Mouse (Mus musculus) T-cell, adult 2 months (primary cell): ENCODE measurements around the gene Ino80e.

Source experiments
- DNase-seq: peaks from one replicate; pipeline ENCODE4 v3.0.0; 2022; ENCODE audit warnings: low spot score

The Ino80e gene

DNA sequence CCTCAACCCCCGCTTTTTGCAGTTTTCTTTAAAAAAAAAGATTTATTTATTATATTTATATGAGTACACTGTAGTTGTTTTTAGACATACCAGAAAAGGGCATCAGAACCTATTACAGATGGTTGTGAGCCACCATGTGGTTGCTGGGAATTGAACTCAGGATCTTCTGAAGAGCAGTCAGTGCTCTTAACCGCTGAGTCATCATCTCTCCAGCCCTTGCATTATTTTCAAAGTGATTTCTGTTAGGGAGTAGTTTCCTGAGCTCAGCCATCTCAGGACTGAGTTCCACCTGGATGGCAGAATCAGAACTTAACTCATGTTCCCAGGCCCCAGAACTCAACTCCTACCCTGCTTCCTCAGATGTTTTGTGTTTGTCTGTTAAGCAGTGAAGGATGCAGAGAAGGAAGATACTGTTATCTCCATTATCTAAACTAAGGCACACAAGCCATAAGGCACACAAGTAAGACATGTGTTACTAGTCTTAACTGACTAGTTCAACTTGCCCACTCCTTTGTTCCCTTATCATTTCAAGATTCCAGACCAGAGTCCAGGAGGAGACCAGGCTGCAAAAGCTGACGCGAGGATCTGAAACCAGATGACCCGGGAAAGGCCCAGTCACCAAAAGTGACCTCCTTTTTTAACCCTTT lies 52.3 kb downstream of the Ino80e start:
- DNase-seq = no peak

DNA sequence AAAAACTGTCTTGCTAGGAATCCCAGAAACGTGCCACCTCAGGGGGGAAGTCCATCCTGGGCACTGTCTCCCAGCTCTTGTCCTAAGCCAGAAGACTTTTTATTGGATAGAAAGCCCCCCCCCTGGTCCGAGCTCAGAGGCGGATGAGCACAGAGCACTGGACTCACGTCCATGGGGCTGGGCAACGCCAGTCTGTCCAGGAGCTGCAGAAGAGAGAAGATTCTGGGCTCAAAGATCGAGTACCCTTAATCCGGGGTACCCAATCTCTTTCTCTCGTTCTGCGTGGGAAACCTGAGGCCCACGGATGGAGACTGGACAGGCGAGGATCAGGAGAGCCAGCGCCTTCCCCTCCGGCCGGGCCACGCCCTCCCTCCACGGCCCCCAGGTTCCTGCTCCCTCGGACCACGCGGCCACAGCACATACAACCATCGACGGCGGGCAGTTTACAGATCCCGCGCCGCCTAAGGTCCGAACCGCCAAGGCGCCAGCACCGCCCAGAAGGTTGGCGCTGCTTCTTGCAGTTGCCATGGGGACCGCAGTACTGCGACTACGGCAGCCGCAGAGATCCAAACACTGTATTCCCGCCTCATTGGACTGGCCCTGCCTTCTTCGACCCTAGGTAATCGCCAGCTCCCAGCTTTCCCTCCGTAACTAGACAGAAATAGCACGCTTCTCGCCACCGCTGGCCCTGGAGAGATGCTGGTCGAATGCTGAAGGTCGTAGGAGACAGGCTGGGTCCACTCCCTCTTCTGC lies 53.3 kb downstream of the Ino80e start:
- DNase-seq = no peak

DNA sequence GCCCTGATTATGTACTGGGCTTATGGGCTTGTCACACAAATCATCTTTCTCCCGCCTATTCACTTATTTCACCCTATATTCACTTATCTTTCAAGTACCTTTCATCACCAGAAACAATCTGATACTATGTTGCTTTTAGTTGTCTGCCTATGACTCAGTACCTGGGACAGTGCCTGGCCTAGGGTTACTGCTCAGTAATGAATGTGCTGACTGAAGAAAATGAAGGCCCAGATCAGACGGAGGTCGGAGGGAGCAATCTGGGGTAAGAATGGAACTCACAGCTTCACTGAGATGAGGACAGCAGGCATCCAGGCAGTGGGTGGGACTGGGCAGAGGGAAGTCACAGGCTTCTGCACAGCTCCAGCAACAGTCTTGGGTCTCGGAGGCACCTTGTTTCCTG lies 54.8 kb downstream of the Ino80e start:
- DNase-seq = no peak

DNA sequence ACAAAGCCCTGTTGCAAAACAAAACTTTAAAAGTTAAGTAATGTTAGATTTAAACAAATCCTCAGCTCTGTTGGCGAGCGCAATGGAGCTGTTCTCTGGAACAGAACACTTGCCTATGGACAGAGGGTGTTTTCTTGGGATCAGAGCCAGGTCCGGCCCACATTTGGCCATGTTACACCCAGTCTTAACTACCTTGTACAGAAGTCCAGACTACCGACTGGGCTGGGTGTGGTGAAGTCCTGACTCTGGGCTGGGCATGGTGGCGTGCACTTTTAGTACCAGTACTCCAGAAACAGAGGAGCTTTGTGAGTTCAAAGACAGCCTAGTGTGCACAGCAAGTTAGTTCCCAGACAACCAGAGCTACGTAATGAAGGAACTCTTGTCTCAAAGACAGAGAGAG lies 55.2 kb downstream of the Ino80e start:
- DNase-seq = no peak

DNA sequence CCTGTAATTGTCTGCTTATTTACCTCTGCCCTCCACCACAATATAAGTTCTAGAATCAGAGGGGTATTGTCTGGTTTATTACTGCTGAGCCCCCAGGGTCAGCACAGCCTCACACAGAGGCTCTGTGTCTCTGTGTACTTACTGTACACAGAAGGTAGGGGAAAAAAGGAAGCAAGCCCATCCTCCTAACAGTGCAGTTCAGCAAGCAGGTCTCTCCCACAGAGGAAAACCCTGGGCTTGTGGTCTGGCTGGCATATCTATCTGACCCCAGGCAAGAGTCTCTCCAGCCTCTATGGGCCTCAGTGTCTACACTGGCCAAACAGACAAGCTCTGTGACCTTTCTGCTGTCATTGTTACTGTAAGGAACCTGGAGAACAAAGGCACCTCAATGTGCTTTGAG lies 58.4 kb downstream of the Ino80e start:
- DNase-seq = no peak

DNA sequence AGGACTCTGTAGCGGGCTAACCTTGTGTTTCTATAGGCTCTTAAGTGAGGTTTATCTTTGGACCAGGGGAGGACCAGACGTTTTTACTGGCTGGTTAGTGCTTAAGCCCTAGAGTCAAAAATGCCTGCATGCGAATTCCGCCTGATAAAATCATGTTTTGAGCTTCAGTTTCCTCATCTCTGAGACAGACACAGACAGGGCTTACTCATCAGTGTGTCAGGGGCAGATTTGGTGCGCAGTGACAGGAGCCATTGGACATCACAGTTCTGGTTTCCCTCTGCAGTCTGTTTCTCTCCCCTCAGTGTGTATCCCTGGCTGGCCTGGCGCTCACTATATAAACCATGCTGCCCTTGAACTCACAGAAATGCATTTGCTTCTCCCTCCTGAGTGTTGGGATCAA lies 59.0 kb downstream of the Ino80e start:
- no peak for DNase-seq

DNA sequence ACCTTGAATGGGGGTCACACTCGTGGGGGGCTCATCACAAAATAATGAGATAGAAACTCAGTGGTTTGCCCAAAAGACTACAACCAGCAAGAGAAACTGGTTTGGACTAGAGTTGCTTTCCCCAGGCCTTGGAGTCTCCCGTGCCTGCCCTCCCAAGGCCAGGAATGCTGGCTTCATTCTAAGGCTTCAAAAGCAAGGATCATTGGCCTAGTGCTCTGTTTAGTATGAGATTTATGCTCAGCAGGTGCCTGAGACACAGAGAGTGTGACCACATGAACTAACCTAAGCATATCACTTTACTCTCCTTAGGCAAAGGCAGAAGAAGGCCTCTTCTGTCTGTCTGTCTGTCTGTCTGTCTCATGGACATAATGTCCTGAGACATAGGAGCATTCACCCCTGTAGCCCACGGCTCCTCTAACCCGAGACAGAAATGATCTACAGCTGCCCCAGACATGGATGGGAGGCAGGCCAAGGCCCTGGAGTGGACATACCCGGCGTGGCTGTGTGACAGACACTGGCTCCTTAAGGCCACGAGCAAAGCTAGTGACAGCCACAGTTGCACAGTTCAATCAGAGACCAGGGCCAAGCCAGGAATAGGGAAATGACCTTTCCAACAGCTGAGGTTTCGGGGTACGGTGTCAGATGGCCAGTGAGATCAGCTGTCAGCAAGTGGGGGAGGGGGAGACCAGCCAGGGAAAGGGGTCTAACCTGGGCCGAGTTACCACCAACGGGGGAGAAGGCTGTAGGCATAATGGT lies 59.9 kb downstream of the Ino80e start:
- DNase-seq = no peak

DNA sequence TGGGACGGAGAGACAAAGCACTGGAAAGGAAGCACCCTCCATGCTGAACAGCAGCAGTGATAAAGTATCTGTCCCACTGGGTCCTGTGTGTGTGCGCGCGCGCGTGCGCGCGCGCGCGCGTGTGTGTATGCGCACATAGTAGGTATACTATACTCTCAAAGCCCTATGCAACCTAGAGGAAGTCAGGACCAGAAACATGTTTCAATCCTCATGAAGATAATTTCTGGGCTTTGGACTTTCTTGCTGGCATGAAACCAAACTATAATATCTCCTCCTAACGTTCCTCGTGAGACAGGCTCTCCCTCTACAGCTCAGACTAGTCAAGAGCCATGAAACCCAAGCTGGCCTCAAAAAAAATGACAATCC lies 61.1 kb downstream of the Ino80e start:
- DNase-seq = no peak
